Mouse (Mus musculus): ENCODE data around the gene Ethe1.

- TF ChIP-seq CTCF (IDR thresholded peaks at IDR 0.05; ENCODE audit: control insufficient read depth, insufficient read depth, insufficient read length) (no peak), USF1 (IDR thresholded peaks at IDR 0.05; ENCODE audit: low read depth) (no peak)
These were observed 40.5 kb upstream of the Ethe1 start for GRCm38 (mm10) chr7:24546634-24547389.

All from C2C12 (cell line).